Mouse (Mus musculus): ENCODE results near the gene Usp15.

DNA sequence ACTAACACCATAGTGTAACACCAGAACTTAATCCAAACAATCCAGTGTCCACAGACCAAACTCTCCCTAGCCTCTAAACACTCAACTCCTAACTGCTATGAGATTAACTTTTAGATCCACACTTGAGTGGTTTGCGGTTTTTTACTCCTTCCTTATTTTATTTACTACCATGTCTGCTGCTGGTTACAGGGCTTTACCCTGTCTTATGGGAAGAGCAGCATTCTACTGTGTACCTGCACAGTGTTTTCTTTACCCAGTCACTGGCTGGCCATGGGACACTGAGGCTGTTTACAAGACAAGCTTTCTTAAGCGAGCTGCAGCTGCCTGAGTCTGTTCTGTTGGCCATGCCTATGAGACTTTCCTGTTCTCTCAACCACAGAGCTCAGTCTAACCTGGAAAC is 13.1 kb downstream of the Usp15 start:
- TF ChIP-seq CTCF (IDR thresholded peaks at IDR 0.05; ENCODE audit: extremely low read depth, insufficient read depth, low read length) (no peak), POLR2A (IDR thresholded peaks at IDR 0.05; ENCODE audit: extremely low read depth, insufficient read depth, low read length) (no peak)
